Mouse (Mus musculus) hindbrain, embryonic 11.5 days (tissue): ENCODE measurements around the gene Gas6. TPM values are rescaled to one million over a fixed set of nuclear protein-coding genes. Genes with fewer than 3 reads are reported as not detected.

Experiments used
- ATAC-seq: fragments of 200-750 bp; cut with Nextera tagmentation; 2 replicates; pipeline ENCODE4 v1.8.0; 2017; ENCODE audit warnings: mild to moderate bottlenecking, moderate TSS enrichment, moderate library complexity; ENCODE audit not compliant: low FRiP score
- DNase-seq: peaks from one replicate; pipeline ENCODE4 v3.0.0-alpha.2; 2015; ENCODE audit warnings: low spot score
- H3K27ac ChIP-seq: fragments of 300-500 bp; sonication (generic); 2 replicates; pipeline ENCODE4 v1.5.1; 2014; ENCODE audit warnings: mild to moderate bottlenecking, low read depth, low read length
- H3K27me3 ChIP-seq: fragments of 300-500 bp; sonication (generic); 2 replicates; pipeline ENCODE4 v1.6.1; 2014; ENCODE audit warnings: mild to moderate bottlenecking, low read length, moderate library complexity, mixed read lengths; ENCODE audit not compliant: control insufficient read depth, insufficient read depth
- H3K36me3 ChIP-seq: fragments of 300-500 bp; sonication (generic); 2 replicates; pipeline ENCODE4 v1.6.1; 2014; ENCODE audit warnings: mild to moderate bottlenecking, low read length, moderate library complexity, mixed read lengths; ENCODE audit not compliant: control insufficient read depth, insufficient read depth
- H3K4me1 ChIP-seq: fragments of 300-500 bp; sonication (generic); replicated peaks from 2 replicates; pipeline ENCODE4 v1.6.1; 2014; ENCODE audit warnings: low read length, mixed read lengths; ENCODE audit not compliant: control insufficient read depth, insufficient read depth
- H3K4me2 ChIP-seq: fragments of 300-500 bp; sonication (generic); replicated peaks from 2 replicates; pipeline ENCODE4 v1.6.1; 2014; ENCODE audit warnings: mild to moderate bottlenecking, low read depth, low read length
- H3K4me3 ChIP-seq: fragments of 300-500 bp; sonication (generic); 2 replicates; pipeline ENCODE4 v1.5.1; 2014; ENCODE audit warnings: low read depth, low read length
- H3K9ac ChIP-seq: fragments of 300-500 bp; sonication (generic); 2 replicates; pipeline ENCODE4 v1.6.1; 2014; ENCODE audit warnings: low read depth, low read length
- H3K9me3 ChIP-seq: fragments of 300-500 bp; sonication (generic); 2 replicates; pipeline ENCODE4 v1.6.1; 2016; ENCODE audit warnings: low read length; ENCODE audit not compliant: control insufficient read depth
- WGBS: fragments of 180-500 bp; shearing (Covaris S2); extraction: QIAGEN DNeasy Blood & Tissue Kit; methylation state at CpG from one replicate; pipeline ENCODE4 v1.1.7; 2014; 5-methylcytosine and 5-hydroxymethylcytosine counted together
- polyA plus RNA-seq: library from polyadenylated mRNA; unstranded; fragments of >200 nt; fragmentation: Nextera tagmentation; extraction: Ambion mirVana; gene quantifications from 2 replicates; pipeline ENCODE4 v1.2.1, GENCODE M21; 2014

Gas6 gene
- polyA plus RNA-seq, 1 experiment from 2014 or later: 5.9 TPM

DNA sequence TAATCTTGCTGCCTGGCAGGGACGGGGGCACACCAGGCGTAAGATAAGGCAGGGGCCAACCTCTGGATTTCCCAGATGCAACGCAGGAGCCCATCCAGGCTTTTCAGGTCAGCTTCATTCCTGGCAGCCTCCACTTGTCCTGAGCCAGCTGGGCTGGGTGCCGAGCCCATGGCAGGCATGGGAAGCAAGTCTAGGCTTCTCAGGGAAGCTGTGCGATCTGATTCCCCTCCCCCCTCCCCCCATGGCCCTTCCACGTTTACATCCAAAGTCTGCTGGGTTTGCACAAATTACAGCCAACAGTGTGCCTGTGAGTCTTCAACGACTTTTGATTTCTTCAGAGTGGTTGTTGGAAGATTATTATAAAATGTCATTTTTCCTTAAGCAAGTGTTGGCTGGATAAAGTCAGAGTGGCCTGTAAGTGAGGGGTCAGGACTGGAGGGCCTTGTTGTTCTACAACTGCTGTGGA lies 13.2 kb downstream of the Gas6 start:
- 88% methylated on average over 7 of the region's 7 CpGs for WGBS

GRCm38 (mm10) chr8:13475892-13476291 lies 18.4 kb downstream of the Gas6 start:
- no peaks in the 10 kb centered on the region for H3K4me1 ChIP-seq
- no peak overlapping the region for H3K4me3 ChIP-seq
- no peak overlapping the region for H3K9ac ChIP-seq
- H3K27me3 ChIP-seq: no peaks in the 10 kb centered on the region
- H3K9me3 ChIP-seq: no peaks in the 10 kb centered on the region
- no peak for DNase-seq
- ATAC-seq: no peak
- H3K36me3 ChIP-seq: no peaks in the 10 kb centered on the region
- no peak overlapping the region for H3K4me2 ChIP-seq
- H3K27ac ChIP-seq: no peak overlapping the region
- 70% methylated on average over 9 of the region's 9 CpGs for WGBS

More for the DNA sequence above, 13.2 kb downstream of the Gas6 start:
- no peak overlapping the region for H3K27ac ChIP-seq
- H3K9ac ChIP-seq: no peak overlapping the region
- H3K36me3 ChIP-seq: no peaks in the 10 kb centered on the region
- H3K4me2 ChIP-seq: no peak overlapping the region
- no peaks in the 10 kb centered on the region for H3K4me1 ChIP-seq
- DNase-seq (no peak), ATAC-seq (no peak)
- no peaks in the 10 kb centered on the region for H3K27me3 ChIP-seq
- no peak overlapping the region for H3K4me3 ChIP-seq
- no peaks in the 10 kb centered on the region for H3K9me3 ChIP-seq

DNA sequence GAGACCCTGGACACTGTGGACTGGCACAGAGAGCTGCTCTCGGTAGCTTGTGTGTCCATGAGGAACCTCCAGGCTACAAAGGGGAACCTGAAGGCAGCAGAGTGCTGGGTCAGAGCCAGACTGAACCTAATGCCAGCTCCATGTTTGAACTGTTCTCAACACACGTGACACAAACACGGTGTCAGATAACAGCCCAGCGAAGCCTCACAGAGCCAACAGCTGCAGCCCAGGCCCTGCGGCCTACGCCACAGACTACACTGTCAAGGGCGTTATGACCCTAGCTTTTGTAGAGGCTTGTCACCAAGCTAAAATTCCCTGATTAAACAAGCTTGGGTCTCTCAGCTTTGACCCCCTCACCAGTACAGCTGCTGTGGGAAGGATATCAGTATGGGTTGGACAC lies 22.0 kb downstream of the Gas6 start:
- H3K9me3 ChIP-seq: no peaks in the 10 kb centered on the region
- no peak for ATAC-seq
- no peak for DNase-seq
- H3K4me2 ChIP-seq: no peak overlapping the region
- no peaks in the 10 kb centered on the region for H3K4me1 ChIP-seq
- no peak overlapping the region for H3K9ac ChIP-seq
- no peaks in the 10 kb centered on the region for H3K27me3 ChIP-seq
- H3K4me3 ChIP-seq: no peak overlapping the region
- no peak overlapping the region for H3K27ac ChIP-seq
- no peaks in the 10 kb centered on the region for H3K36me3 ChIP-seq
- 76% methylated on average over 7 of the region's 7 CpGs for WGBS

DNA sequence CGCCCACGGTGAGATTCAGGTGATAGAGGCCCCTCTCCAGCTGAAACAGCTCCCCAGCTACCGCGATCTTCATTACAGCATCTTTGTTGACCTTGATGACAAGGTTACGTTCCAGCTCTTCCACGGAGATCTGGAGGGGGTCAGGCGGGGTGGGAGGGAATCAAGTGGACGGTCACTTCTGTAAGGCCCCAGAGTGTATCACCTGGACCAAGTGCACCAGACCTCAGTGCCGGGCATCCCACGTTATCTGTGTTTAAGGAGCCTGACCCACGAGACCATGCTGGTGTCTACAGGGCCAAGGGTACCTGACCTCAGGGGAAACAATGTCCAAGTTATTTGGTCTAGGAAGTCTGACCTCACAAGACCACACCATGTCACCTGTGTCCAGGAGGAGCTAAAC lies 22.8 kb downstream of the Gas6 start:
- no peaks in the 10 kb centered on the region for H3K27me3 ChIP-seq

GRCm38 (mm10) chr8:13468737-13469136 lies 25.6 kb downstream of the Gas6 start:
- H3K9me3 ChIP-seq: no peaks in the 10 kb centered on the region
- 78% methylated on average over 9 of the region's 9 CpGs for WGBS

More for the DNA sequence above, 22.8 kb downstream of the Gas6 start:
- DNase-seq: no peak
- Histone ChIP-seq H3K36me3 (no peaks in the 10 kb centered on the region), H3K4me1 (no peaks in the 10 kb centered on the region), H3K4me3 (no peak overlapping the region), H3K4me2 (no peak overlapping the region), H3K9ac (no peak overlapping the region), H3K9me3 (no peaks in the 10 kb centered on the region), H3K27ac (no peak overlapping the region)
- no peak for ATAC-seq
- WGBS: 87% methylated on average over 11 of the region's 11 CpGs

DNA sequence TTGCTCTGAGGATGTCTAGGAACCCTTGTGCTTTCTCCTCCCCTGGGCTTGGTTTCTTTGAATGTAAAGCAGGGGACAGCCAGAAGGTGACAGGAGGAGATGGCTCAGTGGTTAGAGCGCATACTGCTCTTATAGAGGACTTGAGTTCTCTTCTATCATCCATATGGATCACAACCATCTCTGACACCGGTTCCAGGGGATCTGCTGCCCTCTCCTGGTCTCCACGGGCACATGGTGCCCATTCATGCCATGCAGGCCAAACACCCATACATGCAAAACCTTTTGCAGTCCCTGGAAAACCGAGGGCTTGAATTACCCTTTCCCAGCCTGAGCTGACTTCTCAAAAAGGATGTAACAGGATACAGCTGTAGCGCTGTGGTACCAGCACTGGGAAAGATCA lies 27.3 kb downstream of the Gas6 start:
- 68% methylated on average over 5 of the region's 5 CpGs for WGBS

More at GRCm38 (mm10) chr8:13468737-13469136, 25.6 kb downstream of the Gas6 start:
- Histone ChIP-seq H3K4me3 (no peak overlapping the region), H3K27me3 (no peaks in the 10 kb centered on the region), H3K4me1 (no peaks in the 10 kb centered on the region), H3K36me3 (no peaks in the 10 kb centered on the region), H3K4me2 (no peak overlapping the region), H3K27ac (no peak overlapping the region), H3K9ac (no peak overlapping the region)
- no peak for DNase-seq
- ATAC-seq: no peak

GRCm38 (mm10) chr8:13465324-13465723 lies 29.0 kb downstream of the Gas6 start:
- H3K4me1 ChIP-seq: no peaks in the 10 kb centered on the region
- no peaks in the 10 kb centered on the region for H3K9me3 ChIP-seq
- DNase-seq (no peak), ATAC-seq (no peak)
- H3K9ac ChIP-seq: no peak overlapping the region
- WGBS: 64% methylated on average over 7 of the region's 7 CpGs
- H3K4me3 ChIP-seq: no peak overlapping the region
- no peaks in the 10 kb centered on the region for H3K36me3 ChIP-seq
- no peak overlapping the region for H3K27ac ChIP-seq
- H3K4me2 ChIP-seq: no peak overlapping the region
- H3K27me3 ChIP-seq: no peaks in the 10 kb centered on the region

More for the DNA sequence above, 27.3 kb downstream of the Gas6 start:
- H3K4me2 ChIP-seq: no peak overlapping the region
- H3K9ac ChIP-seq: no peak overlapping the region
- no peaks in the 10 kb centered on the region for H3K27me3 ChIP-seq
- ATAC-seq (no peak), DNase-seq (peak; percentile 18)
- no peaks in the 10 kb centered on the region for H3K9me3 ChIP-seq
- no peaks in the 10 kb centered on the region for H3K36me3 ChIP-seq
- no peaks in the 10 kb centered on the region for H3K4me1 ChIP-seq
- H3K4me3 ChIP-seq: no peak overlapping the region
- no peak overlapping the region for H3K27ac ChIP-seq

- Histone ChIP-seq H3K27ac (no peak overlapping the region), H3K9me3 (no peaks in the 10 kb centered on the region), H3K4me3 (no peak overlapping the region), H3K4me2 (no peak overlapping the region), H3K27me3 (no peaks in the 10 kb centered on the region), H3K4me1 (no peaks in the 10 kb centered on the region), H3K9ac (no peak overlapping the region), H3K36me3 (no peaks in the 10 kb centered on the region)
- WGBS: 85% methylated on average over 10 of the region's 10 CpGs
- no peak for DNase-seq
- no peak for ATAC-seq
Measured at GRCm38 (mm10) chr8:13462392-13462791, 31.9 kb downstream of the Gas6 start.

DNA sequence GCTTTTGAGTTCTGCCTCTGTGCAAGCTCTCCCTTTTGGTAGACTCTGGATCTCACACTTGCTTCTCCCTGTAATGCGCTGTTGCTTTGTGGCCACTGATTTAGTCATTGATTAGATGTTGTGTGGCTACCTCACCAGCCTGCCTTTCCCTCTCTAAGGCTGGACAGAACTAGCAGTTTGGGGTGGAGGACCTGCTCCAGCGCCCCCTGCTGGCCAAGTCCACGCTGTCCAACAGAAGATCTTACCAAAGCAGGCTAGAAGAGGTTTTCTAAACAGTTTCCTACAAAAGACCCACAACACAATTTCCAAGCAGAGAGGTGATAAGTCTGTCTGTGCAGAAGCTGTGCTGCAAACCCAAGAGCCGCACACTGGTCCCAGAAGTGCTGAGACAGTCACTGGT lies 32.4 kb downstream of the Gas6 start:
- H3K9ac ChIP-seq: no peak overlapping the region
- H3K9me3 ChIP-seq: no peaks in the 10 kb centered on the region
- DNase-seq (peak; percentile 81), ATAC-seq (no peak)
- H3K36me3 ChIP-seq: no peaks in the 10 kb centered on the region
- no peak overlapping the region for H3K4me3 ChIP-seq
- H3K4me1 ChIP-seq: no peaks in the 10 kb centered on the region
- no peak overlapping the region for H3K4me2 ChIP-seq
- H3K27ac ChIP-seq: no peak overlapping the region
- H3K27me3 ChIP-seq: no peaks in the 10 kb centered on the region
- WGBS: 41% methylated on average over 4 of the region's 4 CpGs
